Mouse (Mus musculus) kidney, embryonic 14.5 days (tissue): ENCODE measurements around the gene Kcnj9. TPM values are rescaled to one million over a fixed set of nuclear protein-coding genes. Genes with fewer than 3 reads are reported as not detected.

ENCODE experiments used
- ATAC-seq: fragments of 200-750 bp; cut with Nextera tagmentation; 2 replicates; pipeline ENCODE4 v1.8.0; 2017; ENCODE audit warnings: moderate number of reproducible peaks, mild to moderate bottlenecking, moderate TSS enrichment, moderate library complexity; ENCODE audit not compliant: low FRiP score, low TSS enrichment
- H3K27ac ChIP-seq: fragments of 300-500 bp; sonication (generic); 2 replicates; pipeline ENCODE4 v1.5.1; 2014; ENCODE audit warnings: low read depth, mild to moderate bottlenecking, low read length, moderate library complexity, mixed read lengths
- H3K27me3 ChIP-seq: fragments of 300-500 bp; sonication (generic); 2 replicates; pipeline ENCODE4 v1.6.1; 2014; ENCODE audit warnings: mild to moderate bottlenecking, low read length; ENCODE audit not compliant: control insufficient read depth, insufficient read depth
- H3K36me3 ChIP-seq: fragments of 300-500 bp; sonication (generic); 2 replicates; pipeline ENCODE4 v1.6.1; 2014; ENCODE audit warnings: low read length, mixed read lengths; ENCODE audit not compliant: control insufficient read depth, insufficient read depth
- H3K4me1 ChIP-seq: fragments of 300-500 bp; sonication (generic); 2 replicates; pipeline ENCODE4 v1.6.1; 2014; ENCODE audit warnings: low read length, mixed read lengths; ENCODE audit not compliant: control insufficient read depth, insufficient read depth
- H3K4me2 ChIP-seq: fragments of 300-500 bp; sonication (generic); replicated peaks from 2 replicates; pipeline ENCODE4 v1.6.1; 2014; ENCODE audit warnings: low read depth, mild to moderate bottlenecking, low read length
- H3K4me3 ChIP-seq: fragments of 300-500 bp; sonication (generic); 2 replicates; pipeline ENCODE4 v1.5.1; 2014; ENCODE audit warnings: mild to moderate bottlenecking, low read length
- H3K9ac ChIP-seq: fragments of 300-500 bp; sonication (generic); 2 replicates; pipeline ENCODE4 v1.6.1; 2014; ENCODE audit warnings: low read depth, mild to moderate bottlenecking, low read length, moderate library complexity
- H3K9me3 ChIP-seq: fragments of 300-500 bp; sonication (generic); 2 replicates; pipeline ENCODE4 v1.6.1; 2016; ENCODE audit warnings: low read length; ENCODE audit not compliant: control insufficient read depth
- WGBS: fragments of 180-500 bp; shearing (Covaris S2); extraction: QIAGEN DNeasy Blood & Tissue Kit; methylation state at CpG from one replicate; pipeline ENCODE4 v1.1.7; 2014; 5-methylcytosine and 5-hydroxymethylcytosine counted together
- polyA plus RNA-seq: library from polyadenylated mRNA; unstranded; fragments of >200 nt; fragmentation: Nextera tagmentation; extraction: Ambion mirVana; gene quantifications from 2 replicates; pipeline ENCODE4 v1.2.1, GENCODE M21; 2014

Gene Kcnj9
- polyA plus RNA-seq, 1 experiment from 2014 or later = not detected

- H3K27me3 ChIP-seq = no peaks in the 10 kb centered on the region
- H3K9ac ChIP-seq = no peak overlapping the region
- no peaks in the 10 kb centered on the region for H3K9me3 ChIP-seq
- H3K27ac ChIP-seq = no peak overlapping the region
- H3K4me1 ChIP-seq = peaks cover 23% of the 10 kb centered on the region
- no peak overlapping the region for H3K4me2 ChIP-seq
- no peak for ATAC-seq
- no peaks in the 10 kb centered on the region for H3K36me3 ChIP-seq
- WGBS = 93% methylated on average over 2 of the region's 2 CpGs
- H3K4me3 ChIP-seq = no peak overlapping the region
Observed at GRCm38 (mm10) chr1:172305153-172305552, 24.0 kb downstream of the Kcnj9 start.

GRCm38 (mm10) chr1:172304443-172304842 is 24.7 kb downstream of the Kcnj9 start:
- no peak overlapping the region for H3K27ac ChIP-seq
- 67% methylated on average over 6 of the region's 6 CpGs for WGBS

GRCm38 (mm10) chr1:172302851-172303250 is 26.3 kb downstream of the Kcnj9 start:
- 8% methylated on average over 6 of the region's 6 CpGs for WGBS
- H3K4me2 ChIP-seq = no peak overlapping the region
- H3K4me1 ChIP-seq = peaks cover 23% of the 10 kb centered on the region
- H3K27me3 ChIP-seq = no peaks in the 10 kb centered on the region
- peak; percentile 33; the same call in 1 of the 2 replicates for ATAC-seq
- no peak overlapping the region for H3K4me3 ChIP-seq
- no peaks in the 10 kb centered on the region for H3K36me3 ChIP-seq
- H3K9ac ChIP-seq = no peak overlapping the region
- no peak overlapping the region for H3K27ac ChIP-seq
- H3K9me3 ChIP-seq = no peaks in the 10 kb centered on the region

More at GRCm38 (mm10) chr1:172304443-172304842, 24.7 kb downstream of the Kcnj9 start:
- Histone ChIP-seq H3K4me3 (no peak overlapping the region), H3K9me3 (no peaks in the 10 kb centered on the region), H3K36me3 (no peaks in the 10 kb centered on the region), H3K27me3 (no peaks in the 10 kb centered on the region), H3K9ac (no peak overlapping the region), H3K4me2 (no peak overlapping the region), H3K4me1 (peaks cover 19% of the 10 kb centered on the region)
- no peak for ATAC-seq

GRCm38 (mm10) chr1:172302311-172302710 is 26.8 kb downstream of the Kcnj9 start:
- H3K4me3 ChIP-seq = no peak overlapping the region
- H3K36me3 ChIP-seq = no peaks in the 10 kb centered on the region
- no peak overlapping the region for H3K27ac ChIP-seq
- WGBS = 53% methylated on average over 3 of the region's 3 CpGs
- no peak overlapping the region for H3K9ac ChIP-seq
- peaks cover 26% of the 10 kb centered on the region for H3K4me1 ChIP-seq
- no peak for ATAC-seq
- H3K9me3 ChIP-seq = no peaks in the 10 kb centered on the region
- no peaks in the 10 kb centered on the region for H3K27me3 ChIP-seq
- no peak overlapping the region for H3K4me2 ChIP-seq

GRCm38 (mm10) chr1:172301180-172301579 is 27.9 kb downstream of the Kcnj9 start:
- Histone ChIP-seq H3K4me3 (no peak overlapping the region), H3K4me1 (peaks cover 28% of the 10 kb centered on the region), H3K4me2 (no peak overlapping the region), H3K27me3 (no peaks in the 10 kb centered on the region), H3K9ac (no peak overlapping the region), H3K9me3 (no peaks in the 10 kb centered on the region), H3K36me3 (no peaks in the 10 kb centered on the region), H3K27ac (no peak overlapping the region)
- WGBS = 54% methylated on average over 12 of the region's 12 CpGs
- no peak for ATAC-seq

GRCm38 (mm10) chr1:172300247-172300646 is 28.9 kb downstream of the Kcnj9 start:
- 61% methylated on average over 5 of the region's 5 CpGs for WGBS
- H3K27me3 ChIP-seq = no peaks in the 10 kb centered on the region
- peaks cover 37% of the 10 kb centered on the region for H3K4me1 ChIP-seq
- no peak overlapping the region for H3K4me3 ChIP-seq
- no peaks in the 10 kb centered on the region for H3K9me3 ChIP-seq
- H3K4me2 ChIP-seq = no peak overlapping the region
- no peaks in the 10 kb centered on the region for H3K36me3 ChIP-seq
- H3K27ac ChIP-seq = no peak overlapping the region
- no peak overlapping the region for H3K9ac ChIP-seq
- no peak for ATAC-seq

DNA sequence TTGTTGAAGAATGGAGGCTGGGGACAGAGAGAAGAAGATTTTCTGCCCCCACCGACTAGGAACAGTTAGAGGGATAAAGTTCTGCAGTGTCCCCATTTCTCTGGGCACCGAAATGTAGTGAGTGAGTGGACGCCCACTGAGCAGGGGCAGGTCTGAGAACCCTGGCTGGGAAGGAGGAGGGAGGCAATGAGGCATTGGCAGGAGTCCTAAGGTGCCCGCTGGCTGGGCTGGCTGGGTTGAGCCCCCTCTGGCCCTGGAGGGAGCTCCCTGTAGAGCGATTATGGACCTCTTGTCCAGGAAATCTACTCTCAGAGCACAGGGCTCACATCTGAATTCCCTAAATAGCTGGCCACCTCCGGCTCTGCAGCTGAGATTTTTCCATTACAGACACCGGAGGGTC is 29.6 kb downstream of the Kcnj9 start:
- Histone ChIP-seq H3K27me3 (no peaks in the 10 kb centered on the region), H3K9me3 (no peaks in the 10 kb centered on the region), H3K36me3 (no peaks in the 10 kb centered on the region), H3K4me2 (no peak overlapping the region), H3K4me1 (peaks cover 38% of the 10 kb centered on the region), H3K9ac (no peak overlapping the region), H3K27ac (no peak overlapping the region), H3K4me3 (no peak overlapping the region)
- ATAC-seq = no peak
- 68% methylated on average over 7 of the region's 7 CpGs for WGBS

GRCm38 (mm10) chr1:172297611-172298537 is 31.2 kb downstream of the Kcnj9 start, which contains the start of gene Atp1a2:
TSS of gene Atp1a2 (minus strand) at chr1:172298064.
- peak within 1 kb of the TSS; percentile 19 for H3K4me3 ChIP-seq
- ATAC-seq = peak; percentile 58
- 5% methylated on average over 16 of the region's 16 CpGs for WGBS

More at GRCm38 (mm10) chr1:172297611-172298537, 31.2 kb downstream of the Kcnj9 start, which contains the start of gene Atp1a2:
- H3K9me3 ChIP-seq = no peaks in the 10 kb centered on the region
- no peaks in the 10 kb centered on the region for H3K27me3 ChIP-seq
- H3K36me3 ChIP-seq = no peaks in the 10 kb centered on the region
- peak within 1 kb of the TSS; percentile 45 for H3K4me2 ChIP-seq
- peak within 1 kb of the TSS; percentile 45; the same call in 1 of the 2 replicates for H3K9ac ChIP-seq
- peaks cover 32% of the 10 kb centered on the region for H3K4me1 ChIP-seq
- H3K27ac ChIP-seq = peak within 1 kb of the TSS; percentile 48
